Mouse (Mus musculus): Measurements from ENCODE around the gene Hsd17b10. TPM values are rescaled to one million over a fixed set of nuclear protein-coding genes. Genes with fewer than 3 reads are reported as not detected.

Hsd17b10 gene
- 213 and 226 TPM in 2 replicates for polyA plus RNA-seq (2014; fragmentation: Nextera tagmentation; extraction: Ambion mirVana)

GRCm38 (mm10) chrX:152001737-152002710, at the start of gene Hsd17b10:
TSS of gene Hsd17b10 (plus strand) at chrX:152001845.
- Histone ChIP-seq H3K9ac (ENCODE audit: low read length) (peak within 1 kb of the TSS; percentile 72), H3K4me1 (ENCODE audit: control insufficient read depth in 2 of 2, insufficient read depth in 2 of 2, low read length in 2 of 2) (no peaks in the 10 kb centered on the region), H3K36me3 (ENCODE audit: control insufficient read depth, insufficient read depth, low read length) (peaks cover 20% of the 10 kb centered on the region), H3K9me3 (ENCODE audit: control insufficient read depth, low read length) (no peaks in the 10 kb centered on the region), H3K4me3 (ENCODE audit: control insufficient read depth in 1 of 2, insufficient read depth in 1 of 2, low read depth in 1 of 2, low read length in 2 of 2) (peak within 1 kb of the TSS; percentile 53 to 80), H3K27me3 (ENCODE audit: control insufficient read depth, insufficient read depth, low read length) (no peaks in the 10 kb centered on the region; the same call in 1 of the 2 replicates), H3K4me2 (ENCODE audit: low read length) (peak within 1 kb of the TSS; percentile 71), H3K27ac (replicated peaks in 1 of 2; ENCODE audit: control insufficient read depth in 1 of 2, insufficient read depth in 1 of 2, low read depth in 2 of 2, low read length in 2 of 2) (peak within 1 kb of the TSS; percentile 64 to 75)
- WGBS, result 19% methylated on average over 38 of the region's 41 CpGs
- ATAC-seq (ENCODE audit: insufficient number of reproducible peaks, insufficient read depth, low FRiP score, low read depth), result peak; percentile 93

DNA sequence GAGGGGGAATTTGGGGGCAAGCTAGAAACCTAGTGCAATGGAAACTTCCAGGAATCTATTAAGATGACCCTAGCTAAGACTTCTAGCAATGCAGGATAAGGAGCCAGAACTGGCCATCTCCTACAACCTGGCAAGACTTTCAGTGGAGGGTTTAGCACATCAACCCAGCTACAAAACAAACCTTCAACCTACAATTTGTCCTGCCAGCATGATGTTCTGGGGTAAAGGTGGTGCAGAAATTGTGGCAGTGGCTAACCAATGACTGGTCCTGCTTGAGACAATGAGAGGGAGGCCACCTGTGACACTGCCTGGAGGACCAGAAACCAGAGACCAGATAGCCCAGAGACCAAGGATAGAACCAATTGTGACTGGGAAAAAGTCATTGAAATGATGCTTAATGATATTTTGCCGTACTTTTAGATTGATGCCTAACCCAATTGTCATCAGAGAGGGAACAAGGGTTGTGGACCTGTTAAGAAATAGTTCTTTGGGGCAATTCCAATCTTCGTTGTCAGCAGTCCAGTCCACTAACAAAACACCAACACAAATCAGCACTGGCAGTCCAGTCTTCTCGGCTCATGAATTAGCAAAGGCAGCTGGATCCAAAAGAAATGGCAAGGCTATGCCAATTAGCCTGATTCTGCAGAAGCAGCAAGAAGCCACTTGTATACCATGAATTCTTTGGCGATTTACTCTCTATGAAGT, 2.5 kb upstream of the Hsd17b10 start:
- H3K36me3 ChIP-seq (ENCODE audit: control insufficient read depth, insufficient read depth, low read length), result peaks cover 5% of the 10 kb centered on the region; the same call in 1 of the 2 replicates
- no peaks in the 10 kb centered on the region for H3K27me3 ChIP-seq (ENCODE audit: control insufficient read depth, insufficient read depth, low read length)

DNA sequence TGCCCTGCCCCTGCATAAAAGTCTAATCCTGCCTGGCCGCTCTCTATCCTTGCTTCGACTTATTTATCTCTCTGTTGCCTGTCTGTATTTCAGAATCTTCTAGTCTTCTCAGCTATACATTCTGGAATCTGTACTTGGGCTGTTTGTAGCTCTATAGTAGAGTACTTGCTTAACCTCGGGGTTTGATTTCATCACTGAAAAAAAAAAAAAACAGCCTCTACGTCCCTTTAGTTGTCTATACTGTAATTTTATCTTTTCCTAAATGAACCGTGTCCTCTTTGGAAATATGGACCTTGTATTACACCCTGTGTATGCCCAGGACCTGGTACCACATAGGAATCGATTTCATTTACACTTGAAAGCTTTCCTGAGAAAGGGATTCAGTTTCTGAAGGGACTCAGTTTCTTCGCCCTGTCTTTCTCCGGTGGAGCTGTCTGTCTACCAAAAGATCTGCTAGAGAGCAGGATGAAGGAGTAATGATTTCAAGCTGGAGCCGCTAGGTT, 412 bp upstream of the Hsd17b10 start:
- no peak overlapping the region for H3K27ac ChIP-seq (replicated peaks in 1 of 2; ENCODE audit: control insufficient read depth in 1 of 2, insufficient read depth in 1 of 2, low read depth in 2 of 2, low read length in 2 of 2)
- H3K4me2 ChIP-seq (ENCODE audit: low read length), result peak overlapping the region; percentile 71
- H3K4me1 ChIP-seq (ENCODE audit: control insufficient read depth in 2 of 2, insufficient read depth in 2 of 2, low read length in 2 of 2), result no peaks in the 10 kb centered on the region
- H3K36me3 ChIP-seq (ENCODE audit: control insufficient read depth, insufficient read depth, low read length), result peaks cover 18% of the 10 kb centered on the region
- peak overlapping the region; percentile 12 to 53; a peak in 3 of 4 replicates for H3K4me3 ChIP-seq (ENCODE audit: control insufficient read depth in 1 of 2, insufficient read depth in 1 of 2, low read depth in 1 of 2, low read length in 2 of 2)
- H3K9ac ChIP-seq (ENCODE audit: low read length), result peak overlapping the region; percentile 56
- no peaks in the 10 kb centered on the region for H3K9me3 ChIP-seq (ENCODE audit: control insufficient read depth, low read length)
- no peaks in the 10 kb centered on the region; the same call in 1 of the 2 replicates for H3K27me3 ChIP-seq (ENCODE audit: control insufficient read depth, insufficient read depth, low read length)
- 32% methylated on average over 9 of the region's 9 CpGs for WGBS
- no peak for ATAC-seq (ENCODE audit: insufficient number of reproducible peaks, insufficient read depth, low FRiP score, low read depth)

More for the DNA sequence above, 2.5 kb upstream of the Hsd17b10 start:
- Histone ChIP-seq H3K9me3 (ENCODE audit: control insufficient read depth, low read length) (no peaks in the 10 kb centered on the region), H3K4me2 (ENCODE audit: low read length) (no peak overlapping the region), H3K4me1 (ENCODE audit: control insufficient read depth in 2 of 2, insufficient read depth in 2 of 2, low read length in 2 of 2) (no peaks in the 10 kb centered on the region), H3K9ac (ENCODE audit: low read length) (no peak overlapping the region), H3K4me3 (ENCODE audit: control insufficient read depth in 1 of 2, insufficient read depth in 1 of 2, low read depth in 1 of 2, low read length in 2 of 2) (no peak overlapping the region), H3K27ac (replicated peaks in 1 of 2; ENCODE audit: control insufficient read depth in 1 of 2, insufficient read depth in 1 of 2, low read depth in 2 of 2, low read length in 2 of 2) (no peak overlapping the region)
- 63% methylated on average over 4 of the region's 4 CpGs for WGBS
- ATAC-seq (ENCODE audit: insufficient number of reproducible peaks, insufficient read depth, low FRiP score, low read depth), result no peak

DNA sequence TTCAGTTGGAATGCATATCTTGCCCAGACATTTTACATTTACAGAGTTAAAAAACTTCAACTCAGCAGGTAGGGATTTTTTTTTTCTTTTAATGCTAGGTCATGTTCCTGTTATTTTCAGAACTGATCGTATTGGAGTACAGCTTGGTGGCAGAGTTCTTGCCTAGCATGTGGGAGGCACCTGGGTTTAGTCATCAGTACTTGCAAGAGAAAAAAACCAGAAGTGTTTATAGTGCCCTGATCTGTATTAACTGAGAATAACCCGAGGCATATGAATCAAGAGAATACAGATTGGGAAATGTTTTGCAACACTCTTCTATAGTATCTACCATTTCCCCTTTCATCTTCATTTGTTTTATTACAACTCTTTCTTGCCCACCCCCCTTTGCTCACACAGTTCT, 1.2 kb downstream of the Hsd17b10 start:
- Histone ChIP-seq H3K27ac (replicated peaks in 1 of 2; ENCODE audit: control insufficient read depth in 1 of 2, insufficient read depth in 1 of 2, low read depth in 2 of 2, low read length in 2 of 2) (no peak overlapping the region), H3K4me1 (ENCODE audit: control insufficient read depth in 2 of 2, insufficient read depth in 2 of 2, low read length in 2 of 2) (no peaks in the 10 kb centered on the region), H3K27me3 (ENCODE audit: control insufficient read depth, insufficient read depth, low read length) (no peaks in the 10 kb centered on the region; the same call in 1 of the 2 replicates), H3K36me3 (ENCODE audit: control insufficient read depth, insufficient read depth, low read length) (peaks cover 28% of the 10 kb centered on the region), H3K4me2 (ENCODE audit: low read length) (peak overlapping the region; percentile 71), H3K9ac (ENCODE audit: low read length) (no peak overlapping the region), H3K9me3 (ENCODE audit: control insufficient read depth, low read length) (no peaks in the 10 kb centered on the region), H3K4me3 (ENCODE audit: control insufficient read depth in 1 of 2, insufficient read depth in 1 of 2, low read depth in 1 of 2, low read length in 2 of 2) (no peak overlapping the region)
- ATAC-seq (ENCODE audit: insufficient number of reproducible peaks, insufficient read depth, low FRiP score, low read depth), result no peak
- WGBS, result 56% methylated on average over 2 of the region's 2 CpGs

- ATAC-seq (ENCODE audit: insufficient number of reproducible peaks, insufficient read depth, low FRiP score, low read depth), result no peak
- H3K4me1 ChIP-seq (ENCODE audit: control insufficient read depth in 2 of 2, insufficient read depth in 2 of 2, low read length in 2 of 2), result no peaks in the 10 kb centered on the region
- H3K4me3 ChIP-seq (ENCODE audit: control insufficient read depth in 1 of 2, insufficient read depth in 1 of 2, low read depth in 1 of 2, low read length in 2 of 2), result no peak overlapping the region
- peaks cover 28% of the 10 kb centered on the region for H3K36me3 ChIP-seq (ENCODE audit: control insufficient read depth, insufficient read depth, low read length)
- no peak overlapping the region for H3K27ac ChIP-seq (replicated peaks in 1 of 2; ENCODE audit: control insufficient read depth in 1 of 2, insufficient read depth in 1 of 2, low read depth in 2 of 2, low read length in 2 of 2)
- no peaks in the 10 kb centered on the region; the same call in 1 of the 2 replicates for H3K27me3 ChIP-seq (ENCODE audit: control insufficient read depth, insufficient read depth, low read length)
- H3K9me3 ChIP-seq (ENCODE audit: control insufficient read depth, low read length), result no peaks in the 10 kb centered on the region
- WGBS, result 53% methylated on average over 1 of the region's 1 CpGs
- no peak overlapping the region for H3K9ac ChIP-seq (ENCODE audit: low read length)
- no peak overlapping the region for H3K4me2 ChIP-seq (ENCODE audit: low read length)
Measured at GRCm38 (mm10) chrX:152007863-152008262, 6.2 kb downstream of the Hsd17b10 start.

GRCm38 (mm10) chrX:152015752-152016150, 14.1 kb downstream of the Hsd17b10 start:
- Histone ChIP-seq H3K9me3 (ENCODE audit: control insufficient read depth, low read length) (no peaks in the 10 kb centered on the region), H3K4me2 (ENCODE audit: low read length) (peak overlapping the region; percentile 68), H3K27ac (replicated peaks in 1 of 2; ENCODE audit: control insufficient read depth in 1 of 2, insufficient read depth in 1 of 2, low read depth in 2 of 2, low read length in 2 of 2) (peak overlapping the region; percentile 84 to 91), H3K9ac (ENCODE audit: low read length) (peak overlapping the region; percentile 72), H3K4me1 (ENCODE audit: control insufficient read depth in 2 of 2, insufficient read depth in 2 of 2, low read length in 2 of 2) (peaks cover 0 to 7% of the 10 kb centered on the region in 2 experiments; a peak in 2 of 4 replicates), H3K4me3 (ENCODE audit: control insufficient read depth in 1 of 2, insufficient read depth in 1 of 2, low read depth in 1 of 2, low read length in 2 of 2) (peak overlapping the region; percentile 55 to 88), H3K27me3 (ENCODE audit: control insufficient read depth, insufficient read depth, low read length) (no peaks in the 10 kb centered on the region), H3K36me3 (ENCODE audit: control insufficient read depth, insufficient read depth, low read length) (no peaks in the 10 kb centered on the region)
- ATAC-seq (ENCODE audit: insufficient number of reproducible peaks, insufficient read depth, low FRiP score, low read depth), result no peak
- WGBS, result 15% methylated on average over 11 of the region's 11 CpGs
